Mouse (Mus musculus) thymus, adult 2 months (tissue): ENCODE measurements at regions not wholly inside any gene's neighbourhood (a gene's known extent, or its start where the extent isn't known, plus 50 kb on each side); places are given as distances from the start of the nearest gene placed in this dataset.

Experiments used
- DNase-seq: peaks from one replicate; pipeline ENCODE4 v3.0.0; 2021
- H3K27ac ChIP-seq: fragments of 200-500 bp; 2 replicates; pipeline ENCODE4 v1.5.1; 2012; ENCODE audit warnings: low read length, control low read depth; ENCODE audit not compliant: control insufficient read depth, insufficient read depth
- H3K27me3 ChIP-seq: fragments of 200-500 bp; 2 replicates; pipeline ENCODE4 v1.6.1; 2012; ENCODE audit warnings: mild to moderate bottlenecking, low read length, moderate library complexity, mixed read lengths; ENCODE audit not compliant: control insufficient read depth, insufficient read depth
- H3K36me3 ChIP-seq: fragments of 200-500 bp; 2 replicates; pipeline ENCODE4 v1.6.1; 2012; ENCODE audit warnings: mild to moderate bottlenecking, low read length, moderate library complexity; ENCODE audit not compliant: control insufficient read depth, insufficient read depth
- H3K4me1 ChIP-seq: fragments of 200-500 bp; replicated peaks from 2 replicates; pipeline ENCODE4 v1.6.1; 2012; ENCODE audit warnings: low read length; ENCODE audit not compliant: control insufficient read depth, insufficient read depth
- H3K4me3 ChIP-seq: fragments of 200-500 bp; 2 replicates; pipeline ENCODE4 v1.5.1; 2012; ENCODE audit warnings: mild to moderate bottlenecking, low read length, control low read depth, moderate library complexity; ENCODE audit not compliant: control insufficient read depth, insufficient read depth
- CTCF ChIP-seq: fragments of 200-500 bp; IDR thresholded peaks from 2 replicates; pipeline ENCODE4 v1.5.1; 2012; ENCODE audit warnings: mild to moderate bottlenecking, control low read depth, low read length, moderate library complexity, borderline replicate concordance; ENCODE audit not compliant: control insufficient read depth, poor library complexity, insufficient read depth; ENCODE audit errors: extremely low read depth
- POLR2A ChIP-seq: fragments of 200-500 bp; IDR thresholded peaks from 2 replicates; pipeline ENCODE4 v1.6.1; 2012; ENCODE audit warnings: mild to moderate bottlenecking, low read length, control low read depth, moderate library complexity; ENCODE audit not compliant: control insufficient read depth, poor library complexity, insufficient read depth; ENCODE audit errors: extremely low read depth
- WGBS: fragments of 180-500 bp; shearing (Covaris S2); methylation state at CpG from one replicate; pipeline ENCODE4 v1.1.7; 2018; 5-methylcytosine and 5-hydroxymethylcytosine counted together

DNA sequence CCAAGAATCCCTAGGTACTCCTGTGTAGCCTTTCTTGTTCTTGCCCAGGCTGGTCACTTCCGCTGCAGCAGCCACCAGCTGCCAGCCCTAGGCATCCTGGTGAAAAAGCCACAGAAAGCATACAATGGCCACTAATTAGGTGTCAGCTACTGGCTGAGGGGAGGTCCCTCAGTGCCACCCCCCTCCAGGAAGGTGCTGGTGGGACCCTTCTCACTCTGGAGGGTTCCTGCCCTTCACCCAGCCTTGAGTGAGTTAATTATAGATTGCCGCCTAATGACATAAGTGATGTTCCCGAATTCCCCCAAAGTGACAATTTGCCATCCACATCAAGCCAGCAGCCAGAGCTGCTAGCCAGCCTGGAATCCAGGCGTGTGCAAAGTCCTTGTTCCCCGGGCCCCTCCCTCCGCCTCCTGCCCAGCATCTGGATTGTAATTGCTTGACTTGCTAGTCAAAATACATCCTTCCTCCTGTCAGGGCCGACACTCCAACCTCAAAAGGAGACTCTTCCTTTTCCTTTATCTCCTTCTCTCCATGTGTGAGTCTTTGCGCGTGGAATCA, 195.2 kb downstream of the Bcl11b start:
- TF ChIP-seq CTCF, result no peak
- no peak for TF ChIP-seq POLR2A
- Histone ChIP-seq H3K27me3 (no peaks in the 10 kb centered on the region), H3K4me1 (peaks cover 17% of the 10 kb centered on the region), H3K27ac (no peak overlapping the region), H3K4me3 (no peak overlapping the region), H3K36me3 (no peaks in the 10 kb centered on the region)
- 63% methylated on average over 9 of the region's 9 CpGs for WGBS
- DNase-seq, result no peak

DNA sequence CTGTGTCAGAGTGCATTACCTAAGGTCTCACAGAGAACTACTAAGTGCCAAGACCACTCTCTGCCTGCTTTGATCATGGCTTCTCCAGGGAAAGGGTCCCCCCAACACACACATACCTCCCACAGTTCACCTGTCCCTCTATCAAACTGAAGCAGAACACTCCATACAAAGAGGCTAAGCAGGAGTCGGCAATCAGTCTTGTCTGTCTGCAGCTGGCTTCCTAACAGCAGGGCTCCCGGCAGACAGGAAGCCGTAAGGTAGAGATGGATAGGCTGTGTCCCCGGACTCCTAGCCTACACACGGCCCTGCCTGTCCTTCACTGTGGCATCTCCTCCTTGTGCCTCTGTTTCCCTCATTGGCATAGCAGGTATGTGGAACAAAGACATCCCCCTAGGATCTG, 192.2 kb downstream of the Bcl11b start:
- no peaks in the 10 kb centered on the region for H3K36me3 ChIP-seq
- peak; percentile 39 for DNase-seq
- H3K27me3 ChIP-seq, result no peaks in the 10 kb centered on the region
- WGBS, result 12% methylated on average over 5 of the region's 5 CpGs
- no peak overlapping the region for H3K4me3 ChIP-seq
- H3K4me1 ChIP-seq, result peaks cover 26% of the 10 kb centered on the region
- H3K27ac ChIP-seq, result no peak overlapping the region
- no peak for TF ChIP-seq POLR2A
- no peak for TF ChIP-seq CTCF

DNA sequence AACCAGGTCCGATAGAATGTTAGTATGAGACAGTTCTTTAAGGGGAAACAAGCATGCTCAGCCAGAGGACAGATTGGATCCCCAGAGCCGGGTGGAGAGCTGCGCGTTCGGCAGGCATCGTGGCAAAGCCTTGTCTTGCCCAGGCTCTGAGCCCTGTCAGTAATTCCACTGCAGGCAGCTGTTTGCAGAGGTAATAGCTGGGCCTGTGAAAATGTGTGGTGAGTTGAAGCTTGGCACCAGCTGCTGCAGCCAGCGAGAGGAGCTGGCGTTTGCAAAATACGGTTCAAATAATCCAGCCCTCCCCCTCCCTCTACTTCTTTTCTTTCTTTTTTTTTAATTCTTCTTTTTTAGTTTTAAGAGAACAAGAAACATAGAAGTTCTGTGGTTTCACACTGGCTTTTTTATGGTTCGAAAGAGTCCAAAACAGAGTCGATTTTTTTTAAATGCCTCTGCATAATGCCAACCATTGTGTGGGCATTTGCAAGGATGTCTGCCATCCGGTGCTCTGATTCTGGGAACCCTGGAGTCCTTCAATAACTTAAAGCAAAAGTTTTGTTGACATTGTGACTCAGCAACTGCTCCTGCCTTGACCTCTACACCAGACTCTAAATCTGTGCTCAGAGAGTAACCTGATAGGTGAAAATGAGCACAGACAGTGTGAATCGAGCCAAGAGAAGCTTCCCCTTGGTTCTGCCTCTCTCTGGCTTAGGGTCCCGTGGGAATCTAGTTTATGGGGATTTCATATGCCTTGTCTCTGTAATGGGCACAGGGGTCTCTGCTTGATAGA, 190.7 kb downstream of the Bcl11b start:
- TF ChIP-seq CTCF (no peak), POLR2A (no peak)
- DNase-seq, result no peak

DNA sequence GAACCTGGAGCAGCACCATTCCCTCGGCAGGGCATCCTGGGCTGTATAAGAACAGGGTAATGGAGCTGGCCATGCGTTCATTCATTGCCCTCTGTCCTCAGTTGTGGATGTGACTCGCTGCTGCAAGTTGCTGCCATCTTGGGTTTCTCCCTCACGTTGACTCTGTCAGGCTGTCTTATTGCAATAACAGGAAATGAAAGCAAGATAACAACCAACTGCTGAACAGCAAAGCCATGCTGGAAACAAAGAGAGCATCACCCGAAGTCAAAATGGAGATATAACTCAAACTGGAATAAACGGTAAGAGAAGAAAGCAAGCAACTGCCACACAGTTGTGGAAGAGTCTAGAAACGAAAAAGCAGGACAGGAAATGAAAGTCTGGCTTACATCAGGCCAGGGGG, 188.5 kb downstream of the Bcl11b start:
- Histone ChIP-seq H3K27ac (no peak overlapping the region), H3K4me1 (peaks cover 26% of the 10 kb centered on the region), H3K36me3 (no peaks in the 10 kb centered on the region), H3K27me3 (no peaks in the 10 kb centered on the region), H3K4me3 (no peak overlapping the region)
- DNase-seq, result no peak
- 55% methylated on average over 7 of the region's 7 CpGs for WGBS
- TF ChIP-seq POLR2A (no peak), CTCF (no peak)

More for the DNA sequence above, 190.7 kb downstream of the Bcl11b start:
- H3K36me3 ChIP-seq, result no peaks in the 10 kb centered on the region
- 46% methylated on average over 14 of the region's 14 CpGs for WGBS
- H3K27ac ChIP-seq, result 0 out of 2 replicates have a peak overlapping the region, but pooled peaks have one; percentile 1
- no peaks in the 10 kb centered on the region for H3K27me3 ChIP-seq
- no peak overlapping the region for H3K4me3 ChIP-seq
- H3K4me1 ChIP-seq, result peaks cover 26% of the 10 kb centered on the region

DNA sequence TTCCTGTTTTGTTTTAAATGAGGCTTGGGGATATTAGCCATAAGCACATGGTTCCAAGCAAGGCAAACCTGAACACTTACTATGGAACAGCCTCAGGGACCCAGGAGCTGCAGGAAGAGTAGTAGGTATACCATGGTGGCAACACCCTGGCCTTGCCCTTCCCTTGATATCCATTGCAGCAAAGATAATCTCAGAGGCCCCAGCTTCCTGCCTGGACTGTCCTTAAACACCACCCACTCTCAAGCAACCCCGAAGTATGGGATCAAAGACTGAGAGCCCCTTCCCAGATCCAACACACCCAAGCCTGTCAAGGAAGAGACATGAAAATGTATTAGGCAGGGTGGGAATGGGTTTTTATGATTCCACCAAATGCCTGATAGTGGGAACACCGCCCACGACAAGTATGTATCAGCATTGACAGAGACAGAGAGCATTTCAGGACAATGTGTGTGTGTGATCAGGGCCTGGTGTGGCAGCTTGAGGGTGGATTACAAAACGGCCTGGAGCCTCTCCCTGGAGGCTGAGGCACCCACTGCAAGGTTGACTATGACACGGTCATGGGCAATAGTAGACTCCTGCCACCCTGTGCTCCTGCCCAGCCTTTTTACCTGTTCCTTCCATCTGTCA, 179.5 kb downstream of the Bcl11b start:
- no peak overlapping the region for H3K4me3 ChIP-seq
- H3K27ac ChIP-seq, result no peak overlapping the region
- H3K36me3 ChIP-seq, result no peaks in the 10 kb centered on the region
- no peak for DNase-seq
- 89% methylated on average over 5 of the region's 5 CpGs for WGBS
- TF ChIP-seq POLR2A (no peak), CTCF (no peak)
- H3K4me1 ChIP-seq, result no peaks in the 10 kb centered on the region
- no peaks in the 10 kb centered on the region for H3K27me3 ChIP-seq

DNA sequence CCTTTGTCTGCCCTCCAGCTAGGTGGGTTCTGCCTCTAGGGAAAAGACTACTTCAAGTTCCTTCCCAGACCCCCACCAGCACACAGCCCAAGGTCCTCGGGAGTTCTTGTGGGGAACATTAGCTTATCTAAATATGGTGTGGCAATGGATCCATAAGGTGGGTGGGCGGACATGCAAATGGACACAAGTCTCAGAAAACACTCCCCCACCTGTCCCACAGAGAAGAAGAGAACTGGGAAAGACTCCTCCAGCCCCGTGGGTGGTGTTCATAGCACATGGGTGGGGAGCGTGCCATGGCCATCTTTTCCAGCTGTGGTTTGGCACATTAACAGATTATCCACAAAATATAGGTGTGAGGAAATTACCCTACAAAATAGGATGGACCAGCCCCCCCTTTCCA, 177.5 kb downstream of the Bcl11b start:
- no peak for TF ChIP-seq POLR2A
- TF ChIP-seq CTCF, result no peak
- 94% methylated on average over 4 of the region's 4 CpGs for WGBS
- Histone ChIP-seq H3K27me3 (no peaks in the 10 kb centered on the region), H3K4me1 (no peaks in the 10 kb centered on the region), H3K36me3 (no peaks in the 10 kb centered on the region), H3K4me3 (no peak overlapping the region), H3K27ac (no peak overlapping the region)
- no peak for DNase-seq
